Mouse (Mus musculus) CH12.LX (cell line): ENCODE data around the gene Brsk2. TPM values are rescaled to one million over a fixed set of nuclear protein-coding genes. Genes with fewer than 3 reads are reported as not detected.

Experiments
- DNase-seq: peaks from one replicate; pipeline ENCODE4 v3.0.0-alpha.2; 2013; ENCODE audit errors: extremely low read depth
- H3K27ac ChIP-seq: 2 replicates; pipeline ENCODE4 v1.5.1; 2012; ENCODE audit warnings: low read depth, mild to moderate bottlenecking, control low read depth, moderate library complexity; ENCODE audit not compliant: insufficient read depth
- H3K27me3 ChIP-seq: replicated peaks from 2 replicates; pipeline ENCODE3; 2012; ENCODE audit warnings: inconsistent platforms
- H3K36me3 ChIP-seq, 2 experiments: replicated peaks in 1 of 2; 2 replicates each; pipeline versions ENCODE3 to v1.6.1; 2012; ENCODE audit warnings: inconsistent platforms in 1 of 2, low read length in 1 of 2, mild to moderate bottlenecking in 1 of 2, mixed read lengths in 1 of 2, moderate library complexity in 1 of 2; ENCODE audit not compliant: control insufficient read depth in 1 of 2, insufficient read depth in 1 of 2
- H3K4me1 ChIP-seq, 2 experiments: 2 replicates each; pipeline ENCODE4 v1.6.1; 2012; ENCODE audit warnings: inconsistent platforms in 1 of 2, moderate library complexity in 1 of 2; ENCODE audit not compliant: insufficient read depth in 2 of 2, control insufficient read depth in 1 of 2
- H3K4me2 ChIP-seq: 2 replicates; pipeline ENCODE4 v1.6.1; 2012; ENCODE audit warnings: low read depth, mild to moderate bottlenecking, control low read depth; ENCODE audit not compliant: poor library complexity, insufficient read depth, severe bottlenecking
- H3K4me3 ChIP-seq, 3 experiments: fragments of 150-350 bp in 1 of 3; sonication (generic) in 1 of 3; replicated peaks in 1 of 3; 2 replicates each; pipeline versions ENCODE3 to v1.5.1; 2011 to 2012; ENCODE audit warnings: low read depth in 2 of 3, low read length in 2 of 3, mild to moderate bottlenecking in 2 of 3, moderate library complexity in 2 of 3, control low read depth in 1 of 3, improper control_type of control experiment in 1 of 3, inconsistent platforms in 1 of 3, mixed read lengths in 1 of 3; ENCODE audit not compliant: poor library complexity in 1 of 3
- H3K79me2 ChIP-seq: replicated peaks from 2 replicates; pipeline ENCODE4 v1.6.1; 2012; ENCODE audit warnings: mild to moderate bottlenecking, moderate library complexity; ENCODE audit not compliant: control insufficient read depth, poor library complexity, insufficient read depth, severe bottlenecking; ENCODE audit errors: extremely low read depth
- H3K9ac ChIP-seq: 2 replicates; pipeline ENCODE4 v1.6.1; 2012; ENCODE audit warnings: low read depth, mild to moderate bottlenecking, control low read depth, moderate library complexity; ENCODE audit not compliant: insufficient read depth
- H3K9me3 ChIP-seq: replicated peaks from 2 replicates; pipeline ENCODE3; 2012; ENCODE audit warnings: low read length, inconsistent platforms, mixed read lengths
- BHLHE40 ChIP-seq: IDR thresholded peaks from 2 replicates; pipeline ENCODE4 v1.6.1; 2011; ENCODE audit warnings: mild to moderate bottlenecking, low read depth, low read length, improper control_type of control experiment
- CHD1 ChIP-seq: IDR thresholded peaks from 2 replicates; pipeline ENCODE4 v1.6.1; 2012; ENCODE audit warnings: low read depth, low read length, improper control_type of control experiment, inconsistent platforms
- CHD2 ChIP-seq: IDR thresholded peaks from 2 replicates; pipeline ENCODE4 v1.6.1; 2011; ENCODE audit warnings: low read length, improper control_type of control experiment
- CTCF ChIP-seq, 2 experiments: IDR thresholded peaks in 1 of 2; conservative IDR thresholded peaks in 1 of 2; 2 replicates each; pipeline ENCODE4 v1.5.1; 2011 to 2012; ENCODE audit warnings: low read depth in 2 of 2, low read length in 2 of 2, improper control_type of control experiment in 1 of 2, inconsistent platforms in 1 of 2, mild to moderate bottlenecking in 1 of 2, moderate library complexity in 1 of 2
- E2F4 ChIP-seq: IDR thresholded peaks from 2 replicates; pipeline ENCODE4 v1.6.1; 2011; ENCODE audit warnings: low read depth, low read length, improper control_type of control experiment; ENCODE audit not compliant: insufficient replicate concordance
- EP300 ChIP-seq: IDR thresholded peaks from 2 replicates; pipeline ENCODE4 v1.6.1; 2011; ENCODE audit warnings: low read length, improper control_type of control experiment
- GABPA ChIP-seq: IDR thresholded peaks from 2 replicates; pipeline ENCODE4 v1.6.1; 2012; ENCODE audit warnings: low read depth, low read length, improper control_type of control experiment, inconsistent platforms; ENCODE audit not compliant: insufficient replicate concordance
- KAT2A ChIP-seq: IDR thresholded peaks from 2 replicates; pipeline ENCODE4 v1.6.1; 2012; ENCODE audit warnings: low read length, improper control_type of control experiment, inconsistent platforms; ENCODE audit not compliant: insufficient replicate concordance
- MAZ ChIP-seq: IDR thresholded peaks from 2 replicates; pipeline ENCODE4 v1.6.1; 2012; ENCODE audit warnings: low read depth, mild to moderate bottlenecking, inconsistent platforms, low read length, improper control_type of control experiment, moderate library complexity
- POLR2AphosphoS2 ChIP-seq: IDR thresholded peaks from 2 replicates; pipeline ENCODE4 v1.6.1; 2011; ENCODE audit warnings: low read depth, low read length, improper control_type of control experiment
- RCOR1 ChIP-seq: conservative IDR thresholded peaks from 2 replicates; pipeline ENCODE4 v1.6.1; 2012; ENCODE audit warnings: low read depth, mild to moderate bottlenecking, inconsistent platforms, low read length, improper control_type of control experiment
- SIN3A ChIP-seq: IDR thresholded peaks from 2 replicates; pipeline ENCODE4 v1.6.1; 2012; ENCODE audit warnings: low read length, improper control_type of control experiment, inconsistent platforms
- SMC3 ChIP-seq: IDR thresholded peaks from 2 replicates; pipeline ENCODE4 v1.6.1; 2011; ENCODE audit warnings: low read depth, low read length, improper control_type of control experiment
- TBP ChIP-seq: conservative IDR thresholded peaks from 2 replicates; pipeline ENCODE4 v1.6.1; 2011; ENCODE audit warnings: low read depth, low read length, improper control_type of control experiment
- UBTF ChIP-seq: IDR thresholded peaks from 2 replicates; pipeline ENCODE4 v1.6.1; 2012; ENCODE audit warnings: low read depth, mild to moderate bottlenecking, inconsistent platforms, low read length, improper control_type of control experiment, moderate library complexity
- USF2 ChIP-seq: conservative IDR thresholded peaks from 2 replicates; pipeline ENCODE4 v1.6.1; 2011; ENCODE audit warnings: low read depth, low read length, improper control_type of control experiment
- ZC3H11A ChIP-seq: IDR thresholded peaks from 2 replicates; pipeline ENCODE4 v1.6.1; 2012; ENCODE audit warnings: low read depth, mild to moderate bottlenecking, inconsistent platforms, low read length, improper control_type of control experiment
- ZMIZ1 ChIP-seq: IDR thresholded peaks from 2 replicates; pipeline ENCODE4 v1.6.1; 2012; ENCODE audit warnings: low read depth, mild to moderate bottlenecking, inconsistent platforms, low read length, improper control_type of control experiment
- ZNF384 ChIP-seq: IDR thresholded peaks from 2 replicates; pipeline ENCODE4 v1.6.1; 2012; ENCODE audit warnings: low read depth, low read length, improper control_type of control experiment, inconsistent platforms
- dilution Hi-C: fragments of 300-500 bp; cut with MboI; formaldehyde crosslinking; loops from 2 replicates; pipeline ENCODE4 v1.14.3; 2020; ENCODE audit warnings: low sequenced_read_pairs; ENCODE audit not compliant: extremely low pct_unique_long_range_greater_than_20kb, extremely low pct_ligation_motif_present
- in situ Hi-C: fragments of 300-500 bp; cut with MboI; formaldehyde crosslinking; loops from 3 replicates; pipeline ENCODE4 v1.14.3; 2019; ENCODE audit warnings: low sequenced_read_pairs, low pct_ligation_motif_present, low pct_unique_long_range_greater_than_20kb, mixed read lengths
- polyA plus RNA-seq: library from polyadenylated mRNA; unstranded; fragments of >175 nt; gene quantifications from 2 replicates; pipeline ENCODE4 v1.2.1, GENCODE M21; 2012; ENCODE audit warnings: low read depth; ENCODE audit not compliant: insufficient read length
- total RNA-seq, 2 experiments: library from RNA; depleted of rRNA; stranded (reverse); fragments of 300-350 nt in 1 of 2; fragments of >200 nt in 1 of 2; gene quantifications; 2 replicates each; pipeline ENCODE4 v1.2.3; 2012 to 2014

Gene Brsk2
- total and polyA plus RNA-seq, 3 experiments = 5.3 to 11.0 (median 10.9) TPM

DNA sequence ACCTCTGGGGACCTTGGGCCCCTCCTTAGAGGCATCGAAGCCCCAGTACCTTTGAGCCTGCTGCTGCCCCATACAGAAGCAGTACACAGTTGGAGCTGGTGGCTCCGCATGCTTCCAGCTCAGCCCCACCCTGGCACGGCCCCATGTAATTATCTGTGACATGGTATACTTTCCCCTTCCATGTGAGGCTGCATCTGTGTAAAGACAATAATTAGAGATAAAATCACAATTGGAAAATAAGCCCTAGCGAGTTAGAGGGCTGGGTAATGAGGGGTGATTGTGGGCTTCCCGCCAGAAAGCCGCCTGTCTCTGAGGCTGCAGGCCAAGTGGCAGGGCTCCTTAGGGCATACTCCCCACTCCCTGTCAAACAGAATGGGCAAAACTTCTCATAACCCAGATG, 28.5 kb downstream of the Brsk2 start:
- no peak overlapping the region for H3K27ac ChIP-seq
- dilution Hi-C loops (no loop called here), in situ Hi-C loops (no loop called here)
- no peaks in the 10 kb centered on the region for H3K79me2 ChIP-seq
- peaks cover 5 to 12% of the 10 kb centered on the region in 2 experiments for H3K4me1 ChIP-seq
- no peak for DNase-seq
- H3K27me3 ChIP-seq = peaks cover 23% of the 10 kb centered on the region
- no peaks in the 10 kb centered on the region for H3K9me3 ChIP-seq
- H3K4me2 ChIP-seq = no peak overlapping the region
- no peak overlapping the region for H3K4me3 ChIP-seq
- no peak overlapping the region for H3K9ac ChIP-seq
- H3K36me3 ChIP-seq = peaks cover 0 to 5% of the 10 kb centered on the region in 2 experiments
- no peak for TF ChIP-seq CTCF (conservative IDR thresholded peaks at IDR 0.05 in 1 of 2, IDR thresholded peaks at IDR 0.05 in 1 of 2; ENCODE audit: low read depth in 2 of 2, low read length in 2 of 2)
- no peak for TF ChIP-seq GABPA
- TF ChIP-seq KAT2A = no peak
- no peak for TF ChIP-seq CHD1
- no peak for TF ChIP-seq BHLHE40
- TF ChIP-seq USF2 = no peak
- no peak for TF ChIP-seq ZC3H11A
- no peak for TF ChIP-seq CHD2
- no peak for TF ChIP-seq ZMIZ1
- no peak for TF ChIP-seq MAZ
- TF ChIP-seq SMC3 = no peak
- no peak for TF ChIP-seq POLR2AphosphoS2
- TF ChIP-seq RCOR1 = no peak
- no peak for TF ChIP-seq UBTF
- TF ChIP-seq ZNF384 = no peak

DNA sequence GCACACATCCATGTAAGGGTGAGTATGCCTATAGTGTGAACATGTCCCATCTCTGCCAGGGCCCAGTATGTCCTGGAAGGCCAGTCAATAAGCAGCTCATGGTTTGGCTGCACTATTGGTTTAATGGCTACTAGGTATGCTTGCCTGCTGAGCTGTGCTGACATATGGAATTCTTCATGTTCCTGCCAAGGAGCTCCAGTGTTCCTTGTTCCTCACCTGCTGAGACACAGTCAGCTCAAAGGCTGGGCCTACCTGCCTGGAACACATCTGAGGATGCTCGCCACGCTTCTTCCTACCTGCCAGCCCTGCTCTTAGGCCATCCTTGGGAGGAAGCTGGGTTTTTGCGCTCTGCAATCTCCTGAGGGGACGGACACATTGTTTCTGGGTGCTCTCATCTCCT, 29.7 kb downstream of the Brsk2 start:
- Histone ChIP-seq H3K36me3 (peaks cover 0 to 16% of the 10 kb centered on the region in 2 experiments), H3K27me3 (peaks cover 23% of the 10 kb centered on the region), H3K9ac (no peak overlapping the region), H3K4me1 (peaks cover 5 to 12% of the 10 kb centered on the region in 2 experiments), H3K4me2 (no peak overlapping the region), H3K27ac (no peak overlapping the region), H3K4me3 (no peak overlapping the region), H3K79me2 (no peaks in the 10 kb centered on the region)
- in situ Hi-C loops = no loop called here
- dilution Hi-C loops = no loop called here
- DNase-seq = no peak
- no peak for TF ChIP-seq RCOR1
- no peak for TF ChIP-seq POLR2AphosphoS2
- no peak for TF ChIP-seq CHD2
- no peak for TF ChIP-seq USF2
- TF ChIP-seq GABPA = no peak
- no peak for TF ChIP-seq BHLHE40
- no peak for TF ChIP-seq E2F4
- no peak for TF ChIP-seq TBP
- TF ChIP-seq EP300 = no peak
- TF ChIP-seq SIN3A = no peak
- TF ChIP-seq, all 38 proteins: peak for 0
- H3K9me3 ChIP-seq = no peaks in the 10 kb centered on the region
